Mouse (Mus musculus) hindbrain, embryonic 13.5 days (tissue): ENCODE measurements at regions not wholly inside any gene's neighbourhood (a gene's known extent, or its start where the extent isn't known, plus 50 kb on each side); places are given as distances from the start of the nearest gene placed in this dataset.
"Not testable (repeated sequence)": the region's sequence is repeated elsewhere in the genome, so short reads cannot be mapped to it uniquely, and the experiment has no call there.

Experiments used
- ATAC-seq: fragments of 200-750 bp; cut with Nextera tagmentation; 2 replicates; pipeline ENCODE4 v1.8.0; 2017; ENCODE audit warnings: moderate TSS enrichment; ENCODE audit not compliant: low FRiP score
- H3K27ac ChIP-seq: fragments of 300-500 bp; sonication (generic); 2 replicates; pipeline ENCODE4 v1.5.1; 2015; ENCODE audit warnings: inconsistent platforms, mild to moderate bottlenecking, moderate library complexity
- H3K27me3 ChIP-seq: fragments of 300-500 bp; sonication (generic); 2 replicates; pipeline ENCODE4 v1.6.1; 2015; ENCODE audit warnings: mild to moderate bottlenecking, inconsistent platforms
- H3K36me3 ChIP-seq: fragments of 300-500 bp; sonication (generic); 2 replicates; pipeline ENCODE4 v1.6.1; 2015; ENCODE audit warnings: mild to moderate bottlenecking, inconsistent platforms
- H3K4me1 ChIP-seq: fragments of 300-500 bp; sonication (generic); replicated peaks from 2 replicates; pipeline ENCODE4 v1.6.1; 2015; ENCODE audit warnings: inconsistent platforms
- H3K4me2 ChIP-seq: fragments of 300-500 bp; sonication (generic); 2 replicates; pipeline ENCODE4 v1.6.1; 2015; ENCODE audit warnings: inconsistent platforms, mild to moderate bottlenecking, moderate library complexity
- H3K4me3 ChIP-seq: fragments of 300-500 bp; sonication (generic); 2 replicates; pipeline ENCODE4 v1.5.1; 2015; ENCODE audit warnings: mild to moderate bottlenecking, inconsistent platforms
- H3K9ac ChIP-seq: fragments of 300-500 bp; sonication (generic); 2 replicates; pipeline ENCODE4 v1.6.1; 2015; ENCODE audit warnings: mild to moderate bottlenecking, inconsistent platforms
- H3K9me3 ChIP-seq: fragments of 300-500 bp; sonication (generic); 2 replicates; pipeline ENCODE4 v1.6.1; 2016; ENCODE audit warnings: inconsistent platforms
- WGBS: fragments of 180-500 bp; shearing (Covaris S2); methylation state at CpG from one replicate; pipeline ENCODE4 v1.1.7; 2015; 5-methylcytosine and 5-hydroxymethylcytosine counted together

- H3K9ac ChIP-seq, result no peak overlapping the region
- no peaks in the 10 kb centered on the region for H3K27me3 ChIP-seq
- no peak overlapping the region for H3K4me2 ChIP-seq
- H3K4me1 ChIP-seq, result no peaks in the 10 kb centered on the region
- WGBS, result 87% methylated on average over 1 of the region's 1 CpGs
- no peaks in the 10 kb centered on the region for H3K36me3 ChIP-seq
- no peak overlapping the region for H3K4me3 ChIP-seq
- no peak for ATAC-seq
- H3K27ac ChIP-seq, result no peak overlapping the region
- no peaks in the 10 kb centered on the region for H3K9me3 ChIP-seq
These were observed 398.4 kb upstream of the Gm10801 start for GRCm38 (mm10) chr2:98263641-98264040.

GRCm38 (mm10) chr2:98269562-98269961 lies 392.5 kb upstream of the Gm10801 start:
- ATAC-seq, result no peak
- WGBS, result 34% methylated on average over 1 of the region's 1 CpGs
- H3K27ac ChIP-seq, result no peak overlapping the region
- no peak overlapping the region for H3K4me3 ChIP-seq
- H3K4me2 ChIP-seq, result no peak overlapping the region
- H3K9me3 ChIP-seq, result no peaks in the 10 kb centered on the region
- H3K36me3 ChIP-seq, result no peaks in the 10 kb centered on the region
- no peaks in the 10 kb centered on the region for H3K4me1 ChIP-seq
- H3K9ac ChIP-seq, result no peak overlapping the region
- H3K27me3 ChIP-seq, result no peaks in the 10 kb centered on the region

GRCm38 (mm10) chr2:98286796-98287352 lies 375.2 kb upstream of the Gm10801 start:
- no peaks in the 10 kb centered on the region for H3K36me3 ChIP-seq
- H3K4me3 ChIP-seq, result no peak overlapping the region
- WGBS, result 94% methylated on average over 3 of the region's 3 CpGs
- H3K27ac ChIP-seq, result no peak overlapping the region
- H3K9ac ChIP-seq, result no peak overlapping the region
- no peak overlapping the region for H3K4me2 ChIP-seq
- ATAC-seq, result no peak
- H3K27me3 ChIP-seq, result no peaks in the 10 kb centered on the region
- H3K9me3 ChIP-seq, result no peaks in the 10 kb centered on the region
- H3K4me1 ChIP-seq, result no peaks in the 10 kb centered on the region

DNA sequence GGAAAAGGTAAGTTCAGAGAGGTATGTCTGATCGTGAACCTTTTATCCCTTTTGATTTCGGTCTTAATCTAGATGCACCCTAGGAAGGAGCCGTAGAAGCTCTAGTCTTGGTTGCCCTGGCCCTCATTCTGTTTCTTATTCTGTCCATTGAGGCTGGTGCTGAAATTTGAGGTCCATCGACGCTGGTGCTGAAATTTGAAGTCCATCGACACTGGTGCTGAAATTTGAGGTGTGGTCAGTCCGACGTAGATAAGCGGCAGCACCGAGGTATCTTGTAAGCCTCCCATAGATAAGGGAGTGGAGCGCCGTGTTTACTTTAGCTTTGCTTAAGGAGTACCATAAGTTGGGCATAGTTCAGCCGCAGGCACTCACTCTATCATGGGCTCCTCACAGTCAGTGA lies 332.0 kb upstream of the Gm10801 start:
- H3K4me3 ChIP-seq, H3K27ac ChIP-seq, ATAC-seq, H3K27me3 ChIP-seq, H3K4me1 ChIP-seq, H3K9ac ChIP-seq, H3K4me2 ChIP-seq, H3K36me3 ChIP-seq: not testable (repeated sequence)
- peaks cover 35% of the 10 kb centered on the region for H3K9me3 ChIP-seq
- WGBS, result 85% methylated on average over 13 of the region's 13 CpGs

DNA sequence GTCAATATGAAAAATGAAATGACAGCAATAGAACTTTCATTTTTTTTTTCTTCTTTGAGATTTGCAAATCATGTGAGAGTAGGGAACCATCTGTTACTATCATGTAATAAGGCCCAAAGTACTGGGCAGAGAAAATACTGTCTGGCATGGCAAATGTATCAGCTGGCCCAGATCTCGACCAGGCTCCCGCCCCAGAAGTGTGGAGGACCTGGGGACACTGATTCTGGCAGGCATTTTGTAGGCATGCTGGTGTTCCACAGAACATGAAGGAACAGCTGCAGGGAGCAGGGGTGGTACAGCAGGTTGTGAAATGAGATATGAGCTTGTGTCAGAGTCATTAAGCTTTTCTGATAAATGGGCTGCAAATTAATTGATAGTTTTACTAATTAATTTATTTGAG lies 307.8 kb upstream of the Gm10801 start:
- 75% methylated on average over 2 of the region's 2 CpGs for WGBS
- peak; percentile 68 for ATAC-seq
- H3K4me2 ChIP-seq, result no peak overlapping the region

GRCm38 (mm10) chr2:98379211-98379610 lies 282.8 kb upstream of the Gm10801 start:
- WGBS, result 65% methylated on average over 1 of the region's 1 CpGs
- H3K4me1 ChIP-seq, result no peaks in the 10 kb centered on the region
- no peak overlapping the region for H3K4me3 ChIP-seq
- H3K9me3 ChIP-seq, result no peaks in the 10 kb centered on the region
- H3K27me3 ChIP-seq, result no peaks in the 10 kb centered on the region
- no peak overlapping the region for H3K9ac ChIP-seq
- H3K4me2 ChIP-seq, result no peak overlapping the region
- ATAC-seq, result no peak
- H3K36me3 ChIP-seq, result no peaks in the 10 kb centered on the region
- H3K27ac ChIP-seq, result no peak overlapping the region

More for the DNA sequence above, 307.8 kb upstream of the Gm10801 start:
- Histone ChIP-seq H3K9me3 (no peaks in the 10 kb centered on the region), H3K27ac (no peak overlapping the region), H3K9ac (no peak overlapping the region), H3K27me3 (no peaks in the 10 kb centered on the region), H3K36me3 (no peaks in the 10 kb centered on the region), H3K4me1 (no peaks in the 10 kb centered on the region), H3K4me3 (no peak overlapping the region)
